Mouse (Mus musculus) NIH3T3 (cell line): ENCODE results near the gene Zfp626.
A peak's percentile ranks its signal among the peaks of the same experiment; 100 is the strongest.
"Not testable (repeated sequence)": the region's sequence is repeated elsewhere in the genome, so short reads cannot be mapped to it uniquely, and the experiment has no call there.

Experiments
- DNase-seq: peaks from one replicate; pipeline ENCODE4 v3.0.0-alpha.2; 2012; ENCODE audit warnings: low read depth

Zfp626 gene

DNA sequence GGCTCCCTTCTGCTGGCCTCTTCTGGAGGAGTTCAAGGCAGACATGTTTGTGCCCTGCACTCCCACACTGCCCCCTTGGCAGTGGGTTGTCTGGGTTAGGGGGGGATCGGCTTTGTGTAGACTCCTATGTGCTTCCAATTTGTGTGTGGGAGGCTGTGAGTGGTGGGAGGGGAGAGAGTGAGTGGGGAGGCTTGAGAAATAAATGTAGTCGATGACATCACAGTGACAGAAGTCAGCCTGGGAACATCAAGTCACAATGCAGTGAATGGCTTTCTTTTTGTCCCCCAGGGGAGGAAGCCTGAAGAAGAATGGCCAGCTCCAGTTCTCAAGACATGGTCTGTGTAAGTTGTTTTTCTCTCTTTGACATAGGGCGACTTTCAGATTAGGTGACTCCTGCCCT lies at the start of gene Zfp626:
Gene Zfp626, plus strand, starts transcription at position 301 of the 400 bp plus-strand sequence.
- DNase-seq, result not testable (repeated sequence)

DNA sequence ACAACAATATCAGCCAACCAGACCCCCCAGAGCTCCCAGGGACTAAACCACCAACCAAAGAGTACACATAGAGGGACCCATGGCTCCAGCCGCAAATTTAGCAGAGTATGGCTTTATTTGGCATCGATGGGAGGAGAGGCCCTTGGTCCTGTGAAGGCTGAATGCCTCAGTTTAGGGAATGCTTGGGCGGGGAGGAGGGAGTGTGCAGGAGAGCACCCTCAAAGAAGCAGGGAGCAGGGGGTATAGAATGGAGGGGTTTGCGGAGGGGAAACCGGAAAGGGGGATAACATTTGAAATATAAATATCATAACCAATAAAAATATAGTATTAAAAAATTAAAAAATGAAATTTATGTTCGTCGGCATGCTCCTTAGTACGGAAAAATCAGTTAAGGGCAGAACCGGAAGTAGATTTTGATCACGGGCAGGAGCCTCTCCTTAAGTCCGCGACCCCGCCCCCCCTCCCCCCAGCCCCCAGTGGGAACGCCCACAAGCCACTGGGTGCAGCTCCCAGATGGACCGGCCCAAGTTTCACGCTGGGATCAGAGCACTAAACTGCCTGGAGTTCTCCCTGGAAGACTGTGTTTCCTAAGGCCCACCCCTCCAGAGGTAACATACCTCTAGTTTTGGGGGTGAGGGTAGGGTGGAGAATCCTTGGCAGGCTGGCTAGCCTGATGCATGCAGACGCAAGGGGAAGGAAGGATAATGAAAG lies 41.7 kb upstream of the Zfp626 start:
- DNase-seq, result no peak

DNA sequence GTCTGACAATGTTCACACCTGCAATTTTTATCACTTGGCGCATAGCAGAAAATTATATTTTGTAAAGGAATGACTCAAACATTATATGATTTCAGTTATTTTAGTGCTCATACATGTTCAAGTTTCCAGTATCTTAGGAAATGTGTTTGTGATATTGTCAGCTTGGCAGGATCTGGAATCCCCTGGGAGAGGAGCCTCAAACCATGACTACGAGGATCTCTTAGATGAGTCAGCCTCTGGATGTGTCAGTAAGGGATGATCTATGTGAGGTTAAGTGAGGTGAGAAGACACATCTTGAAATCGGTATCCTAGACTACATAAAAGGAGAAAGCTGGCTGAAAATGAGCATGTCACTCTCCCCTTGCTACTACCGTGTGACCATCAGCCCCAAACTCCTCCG lies 17.7 kb upstream of the Zfp626 start:
- DNase-seq, result peak; percentile 89

DNA sequence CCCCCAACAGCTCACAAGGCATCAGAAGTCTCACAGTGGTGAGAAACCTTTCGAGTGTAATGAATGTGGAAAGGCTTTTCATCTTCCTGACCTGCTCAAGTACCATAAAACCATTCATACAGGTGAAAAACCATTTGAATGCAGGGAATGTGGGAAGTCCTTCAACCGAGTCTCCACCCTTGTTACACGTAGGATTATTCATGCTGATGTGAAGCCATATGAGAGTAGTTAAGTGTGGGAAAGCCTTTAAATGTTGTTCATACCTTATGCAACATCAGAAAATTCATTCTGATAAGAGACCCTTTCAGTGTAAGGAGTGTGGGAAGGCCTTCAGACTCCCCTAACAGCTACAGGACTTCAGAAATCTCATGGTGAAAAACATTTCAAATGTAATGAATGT lies 13.1 kb upstream of the Zfp626 start:
- DNase-seq, result not testable (repeated sequence)

DNA sequence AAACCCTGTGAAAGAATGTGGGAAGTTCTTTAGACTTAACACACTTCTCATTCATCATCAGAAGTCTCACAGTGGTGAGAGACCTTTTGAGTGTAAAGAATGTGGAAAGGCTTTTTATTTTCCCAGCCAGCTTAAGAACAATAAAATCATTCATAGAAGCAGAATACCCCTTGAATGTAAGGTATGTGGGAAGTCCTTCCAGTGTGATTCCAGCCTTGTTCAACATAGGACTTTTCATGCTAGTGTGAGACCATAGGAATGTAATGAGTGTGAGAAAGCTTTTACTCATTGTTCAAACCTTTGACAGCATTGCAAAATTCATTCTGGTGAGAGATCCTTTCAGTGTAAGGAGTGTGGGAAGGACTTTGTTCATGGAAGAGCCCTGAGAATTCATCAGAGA lies 12.4 kb upstream of the Zfp626 start:
- DNase-seq, result peak; percentile 43

DNA sequence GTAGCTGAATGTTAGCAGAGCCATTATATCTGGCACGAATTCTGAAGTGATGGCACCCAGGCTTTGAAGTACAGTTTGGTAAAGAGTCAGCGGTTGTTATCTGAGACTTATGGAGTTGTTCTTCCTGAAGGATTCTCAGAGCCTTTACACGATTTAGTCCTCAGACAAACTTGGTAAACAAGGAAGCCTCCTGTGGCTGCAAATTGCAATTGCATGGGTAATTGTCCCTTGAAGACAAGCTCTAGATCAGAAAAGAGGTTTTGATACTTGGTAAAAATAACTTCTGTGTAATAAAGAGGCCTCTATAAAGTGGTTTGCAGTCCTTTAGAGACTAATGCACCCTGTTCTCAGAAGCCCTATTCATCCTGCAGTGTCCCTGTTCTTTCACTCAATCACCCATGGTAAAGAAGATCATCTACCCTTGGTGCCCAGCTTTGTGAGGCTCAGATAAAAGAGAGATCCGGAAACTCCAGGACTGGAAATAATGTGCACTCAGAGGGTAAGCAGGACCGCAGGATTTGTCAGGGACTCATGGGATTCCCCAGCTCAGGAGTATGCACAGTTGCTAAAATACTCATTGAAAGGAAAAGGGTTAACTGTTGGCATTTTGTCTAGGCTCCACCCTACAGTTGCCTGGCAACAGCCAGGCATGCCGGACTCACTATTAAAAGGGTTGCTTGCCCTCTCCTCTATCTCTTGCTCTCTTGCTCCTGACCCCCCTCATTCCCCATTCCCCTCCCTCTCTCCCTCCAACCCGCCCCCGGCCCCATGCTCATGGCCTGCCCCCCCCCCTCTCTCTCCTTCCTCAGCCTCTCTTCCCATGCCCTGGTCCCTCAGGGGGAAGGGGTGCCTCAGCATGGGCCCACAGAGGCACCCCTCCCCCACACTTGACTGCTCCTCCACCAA lies 8.8 kb upstream of the Zfp626 start:
- DNase-seq, result no peak

DNA sequence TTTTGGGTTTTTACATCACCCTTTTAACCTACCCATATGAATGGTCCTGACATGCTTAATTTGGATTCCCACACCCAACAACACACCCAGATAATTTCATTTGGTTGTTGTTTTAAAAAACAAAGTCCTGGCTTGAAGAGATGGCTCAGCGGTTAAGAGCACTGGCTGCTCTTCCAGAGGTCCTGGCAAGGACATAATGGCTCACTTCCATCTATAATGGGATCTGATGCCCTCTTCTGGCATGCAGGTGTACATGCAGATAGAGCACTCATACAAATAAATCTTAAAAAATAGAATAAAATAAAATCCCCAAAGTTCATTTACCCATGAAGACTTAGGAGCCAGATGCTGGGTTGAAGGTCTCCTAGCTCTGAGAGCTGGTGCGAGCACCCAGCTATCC lies 5.9 kb upstream of the Zfp626 start:
- DNase-seq, result peak; percentile 73

DNA sequence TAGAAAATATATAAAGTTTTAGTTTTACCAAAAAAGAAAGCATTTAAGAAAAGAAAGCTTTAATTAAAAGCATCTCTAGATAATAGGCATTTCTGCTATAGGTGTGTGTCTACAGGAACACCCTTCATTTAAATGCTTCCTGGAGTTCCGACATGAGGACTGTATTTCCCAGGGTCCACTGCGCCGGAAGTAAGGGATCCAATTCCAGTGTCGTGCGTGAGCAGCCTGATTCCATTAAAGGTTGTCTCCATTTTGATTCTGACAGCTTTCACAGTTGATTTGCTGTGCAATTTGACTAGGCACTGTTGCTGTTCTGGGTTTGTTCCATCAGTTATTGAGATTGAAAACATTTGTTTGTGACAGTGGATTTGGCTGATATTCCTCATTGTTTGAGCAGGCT lies 4.0 kb upstream of the Zfp626 start:
- no peak for DNase-seq

DNA sequence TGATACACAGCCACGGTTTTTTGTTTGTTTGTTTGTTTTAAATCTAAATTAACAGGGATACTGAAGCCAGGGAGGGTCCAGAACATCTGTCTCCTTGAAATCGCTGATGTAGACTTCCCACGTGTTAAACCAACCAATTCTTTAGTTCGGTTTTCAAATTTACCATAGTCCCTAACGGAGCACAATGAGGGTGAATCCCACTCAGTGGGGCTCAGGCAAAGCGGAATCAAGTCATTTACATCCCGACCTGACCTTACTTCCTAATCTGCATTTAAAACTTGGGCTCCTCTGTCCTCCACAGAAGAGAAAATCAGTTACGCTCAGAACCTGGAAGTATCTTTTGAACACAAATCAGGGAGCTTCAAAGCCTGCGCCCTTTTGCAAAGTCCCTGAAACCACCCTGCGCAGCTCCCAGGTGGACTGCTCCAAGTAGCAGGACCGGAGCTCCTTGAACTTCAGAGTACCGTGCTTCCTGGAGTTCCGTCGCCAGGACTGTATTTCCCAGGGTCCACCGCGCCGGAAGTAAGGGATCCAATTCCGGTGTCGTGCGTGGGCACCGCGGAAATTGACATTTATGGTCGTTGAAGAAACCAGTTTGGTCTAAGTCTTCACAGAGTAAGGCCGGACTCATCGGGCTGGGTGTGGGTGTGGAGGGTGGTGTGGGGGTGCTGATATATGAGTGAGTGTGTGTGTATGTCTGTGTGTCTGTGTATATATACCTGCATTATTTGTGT lies 2.5 kb upstream of the Zfp626 start:
- DNase-seq, result peak; percentile 88

DNA sequence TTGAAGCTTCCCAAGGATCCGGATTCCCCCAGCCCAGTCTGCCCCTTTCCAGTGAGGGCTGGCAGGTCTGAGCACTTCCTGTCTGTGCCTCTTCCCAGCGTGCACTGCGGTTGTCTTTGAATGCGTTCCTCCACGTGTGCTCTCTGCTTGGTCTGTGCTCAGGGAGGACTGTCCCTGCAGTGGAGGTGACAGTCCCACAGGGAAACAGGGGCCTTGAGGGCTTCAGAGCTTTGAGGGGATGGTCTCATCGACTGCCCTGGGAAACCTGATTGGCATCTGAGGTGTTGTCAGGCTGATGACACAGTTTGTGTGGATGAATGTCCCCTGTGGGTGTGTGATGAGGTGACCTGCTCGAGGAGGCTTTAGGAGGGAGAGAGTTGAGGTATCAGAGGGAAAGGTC lies 309 bp downstream of the Zfp626 start:
- not testable (repeated sequence) for DNase-seq

DNA sequence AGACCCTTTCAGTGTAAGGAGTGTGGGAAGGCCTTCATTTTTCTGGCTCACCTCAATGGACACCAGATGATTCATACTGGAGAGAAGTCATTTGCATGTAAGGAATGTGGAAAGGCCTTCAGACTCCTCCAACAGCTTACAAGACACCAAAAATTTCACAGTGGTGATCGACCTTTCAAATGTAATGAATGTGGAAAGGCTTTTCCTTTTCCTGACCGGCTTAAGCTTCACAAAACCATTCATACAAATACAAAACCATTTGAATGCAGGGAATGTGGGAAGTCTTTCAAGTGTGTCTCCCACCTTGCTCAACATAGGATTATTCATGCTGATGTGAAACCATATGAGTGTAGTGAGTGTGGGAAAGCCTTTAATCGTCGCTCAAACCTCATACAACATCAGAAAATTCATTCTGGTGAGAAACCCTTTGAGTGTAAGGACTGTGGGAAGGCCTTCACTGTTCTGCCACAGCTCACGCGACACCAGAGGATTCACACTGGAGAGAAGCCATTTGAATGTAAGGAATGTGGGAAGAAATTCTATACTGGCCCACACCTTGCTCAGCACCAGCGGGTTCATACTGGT lies 11.6 kb downstream of the Zfp626 start:
- DNase-seq, result no peak

DNA sequence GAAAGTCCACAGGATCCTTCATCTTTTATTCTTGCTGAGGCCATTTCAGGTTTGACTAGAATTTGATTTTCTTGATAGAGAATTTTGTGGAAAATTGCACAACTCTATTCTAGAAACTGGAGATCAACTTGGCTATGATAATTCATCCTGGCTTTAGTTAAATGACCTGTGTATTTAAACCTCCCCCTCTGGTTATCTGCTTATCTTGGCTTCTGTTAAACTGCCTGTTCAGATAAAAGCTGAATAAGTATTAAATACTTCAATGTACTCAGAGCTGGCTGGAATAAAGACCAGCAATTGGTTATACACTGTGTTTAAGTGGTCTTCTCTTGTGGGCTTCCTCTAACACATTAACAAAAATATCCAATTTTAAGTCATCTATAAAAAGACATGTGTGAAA lies 15.6 kb downstream of the Zfp626 start:
- no peak for DNase-seq

DNA sequence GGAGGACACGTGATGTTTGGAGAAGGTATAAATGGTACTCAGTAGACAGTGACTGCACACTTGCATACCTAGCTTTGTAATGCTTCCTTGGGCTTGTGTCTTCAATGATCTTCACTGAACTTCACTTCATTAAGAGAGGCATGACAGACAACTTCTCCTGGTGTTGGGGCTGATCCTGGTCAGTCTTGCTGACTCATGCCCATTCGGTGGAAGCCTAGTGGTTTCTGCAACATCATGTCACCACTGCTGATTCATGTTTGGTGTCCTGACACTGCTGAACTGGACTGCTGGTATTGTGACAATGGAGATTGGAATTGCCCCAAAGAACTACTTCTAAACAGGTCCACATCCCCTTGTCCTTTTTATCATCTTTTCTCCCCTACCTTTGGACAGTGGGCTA lies 27.1 kb downstream of the Zfp626 start:
- no peak for DNase-seq

DNA sequence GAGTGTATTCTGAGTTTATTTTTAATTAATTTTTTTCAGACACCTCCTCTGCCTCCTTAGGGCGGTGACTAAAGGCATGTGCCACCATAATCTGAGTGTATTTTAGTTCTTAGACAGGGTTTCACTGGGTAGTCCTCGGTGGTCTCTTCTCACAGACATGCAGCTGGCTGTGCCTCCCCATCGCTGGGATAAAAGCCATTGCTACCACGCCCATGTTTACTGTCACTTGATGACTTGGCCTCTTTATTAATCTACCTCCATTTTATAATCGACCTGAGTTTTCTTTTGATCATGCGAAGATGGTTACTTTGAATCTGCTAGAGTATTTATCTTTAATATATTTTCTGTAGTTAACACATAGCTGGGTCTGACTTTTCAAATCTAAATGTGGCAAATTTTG lies 30.9 kb downstream of the Zfp626 start:
- peak; percentile 13 for DNase-seq

DNA sequence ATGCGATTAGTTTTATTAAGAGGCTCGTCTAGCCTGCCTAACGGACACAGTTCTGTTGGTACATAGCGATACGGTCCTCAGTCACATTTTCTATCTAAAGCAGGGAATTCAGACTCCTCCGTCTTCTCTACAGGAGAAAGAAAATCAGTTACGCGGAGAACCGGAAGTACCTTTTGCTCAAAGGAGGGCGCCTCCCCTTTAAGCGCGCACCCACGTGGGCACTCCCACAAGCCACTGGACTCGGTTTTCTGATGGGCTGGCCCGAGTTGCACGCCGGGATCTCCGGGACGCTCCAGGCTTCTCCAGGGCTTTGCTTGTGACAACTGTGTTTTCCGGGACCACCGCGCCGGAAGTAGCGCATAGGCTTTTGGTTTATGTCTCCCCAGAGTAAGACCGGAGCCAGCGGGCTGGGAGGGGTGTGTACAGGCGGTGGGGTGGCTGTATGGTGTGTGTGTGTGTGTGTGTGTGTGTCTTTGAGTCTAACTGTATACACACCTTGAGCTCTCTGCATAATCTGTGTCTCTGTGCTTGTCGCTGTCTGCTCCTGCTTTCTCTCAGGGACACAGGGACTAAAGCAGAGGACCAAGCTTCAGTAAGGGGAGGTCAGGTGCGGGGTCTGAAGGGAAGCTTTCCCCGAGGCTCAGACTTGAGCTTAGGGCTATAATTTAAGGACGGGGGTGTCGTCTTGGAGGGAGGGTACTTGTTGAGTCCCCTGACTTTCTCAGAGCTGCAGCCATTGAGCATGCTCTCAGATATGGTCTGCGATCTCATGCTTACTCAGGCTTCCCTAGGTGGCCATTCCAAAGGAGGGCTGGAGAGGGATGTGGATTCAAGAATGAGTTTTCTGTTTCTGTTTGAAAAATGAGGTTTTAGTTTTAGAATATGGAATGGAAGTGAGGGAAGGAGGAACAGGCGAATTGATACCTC lies 31.6 kb downstream of the Zfp626 start, which contains the start of gene Zfp59:
Gene Zfp59, plus strand, starts transcription at position 285 of the 927 bp plus-strand sequence.
- DNase-seq, result peak; percentile 90

DNA sequence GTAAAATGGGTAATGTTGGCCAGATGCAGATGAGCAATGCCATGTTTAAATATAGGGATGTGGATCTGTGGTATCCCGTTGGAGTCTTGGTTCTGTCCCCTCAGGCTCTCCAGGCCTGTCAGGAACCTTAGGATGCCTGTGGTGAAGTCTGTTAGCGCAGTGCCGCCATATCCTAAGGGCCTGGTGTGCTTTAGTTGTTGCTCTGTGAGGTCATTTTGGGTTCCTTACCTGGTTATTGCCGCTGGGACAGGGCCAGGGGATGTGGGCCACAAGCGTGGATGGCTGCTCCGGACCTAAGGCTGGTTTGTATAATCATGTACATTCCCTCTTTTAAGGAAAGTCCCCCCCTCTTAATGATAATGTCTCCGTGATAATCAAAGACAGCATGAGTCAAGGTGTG lies 32.6 kb downstream of the Zfp626 start:
- DNase-seq, result no peak

DNA sequence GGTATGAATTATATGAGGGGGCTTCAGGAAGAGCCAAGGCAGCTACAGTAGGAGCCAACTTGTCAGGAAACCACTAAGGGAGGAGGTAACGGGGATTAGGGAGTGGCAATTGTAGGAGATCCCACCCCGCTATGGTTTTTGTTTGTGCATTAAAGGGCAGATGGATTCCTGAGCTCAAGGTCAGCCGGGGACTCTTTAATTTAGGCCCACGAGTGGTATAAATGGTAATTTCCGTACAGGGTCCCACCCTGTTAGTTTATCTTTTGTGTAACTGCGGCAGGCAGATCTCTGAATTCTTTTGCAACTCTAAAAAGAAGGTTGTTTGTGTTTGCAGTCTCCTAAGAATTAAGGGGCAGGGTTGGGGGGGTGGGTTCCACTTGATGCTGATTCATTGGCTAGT lies 33.1 kb downstream of the Zfp626 start:
- DNase-seq, result no peak

DNA sequence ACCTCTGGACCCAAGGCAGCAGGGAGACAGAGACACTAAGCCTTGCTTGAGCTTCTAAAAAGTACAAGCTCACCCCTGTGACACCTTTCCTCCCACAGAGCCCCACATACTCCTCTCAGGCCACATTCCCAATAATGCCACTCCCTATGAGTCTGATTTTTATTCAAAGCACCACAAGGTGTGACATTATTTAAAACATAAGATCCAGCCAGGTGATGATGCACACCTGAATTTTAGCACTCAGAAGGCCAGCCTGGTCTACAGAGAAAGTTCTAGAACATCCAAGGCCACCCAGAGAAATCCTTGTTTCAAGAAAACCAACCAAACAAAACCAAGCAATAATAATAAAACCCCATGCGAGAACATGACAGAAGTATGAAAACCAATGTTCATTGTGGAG lies 50.2 kb downstream of the Zfp626 start, which contains the start of gene Zfp607a:
Gene Zfp607a, plus strand, starts transcription at position 301 of the 400 bp plus-strand sequence.
- DNase-seq, result no peak

DNA sequence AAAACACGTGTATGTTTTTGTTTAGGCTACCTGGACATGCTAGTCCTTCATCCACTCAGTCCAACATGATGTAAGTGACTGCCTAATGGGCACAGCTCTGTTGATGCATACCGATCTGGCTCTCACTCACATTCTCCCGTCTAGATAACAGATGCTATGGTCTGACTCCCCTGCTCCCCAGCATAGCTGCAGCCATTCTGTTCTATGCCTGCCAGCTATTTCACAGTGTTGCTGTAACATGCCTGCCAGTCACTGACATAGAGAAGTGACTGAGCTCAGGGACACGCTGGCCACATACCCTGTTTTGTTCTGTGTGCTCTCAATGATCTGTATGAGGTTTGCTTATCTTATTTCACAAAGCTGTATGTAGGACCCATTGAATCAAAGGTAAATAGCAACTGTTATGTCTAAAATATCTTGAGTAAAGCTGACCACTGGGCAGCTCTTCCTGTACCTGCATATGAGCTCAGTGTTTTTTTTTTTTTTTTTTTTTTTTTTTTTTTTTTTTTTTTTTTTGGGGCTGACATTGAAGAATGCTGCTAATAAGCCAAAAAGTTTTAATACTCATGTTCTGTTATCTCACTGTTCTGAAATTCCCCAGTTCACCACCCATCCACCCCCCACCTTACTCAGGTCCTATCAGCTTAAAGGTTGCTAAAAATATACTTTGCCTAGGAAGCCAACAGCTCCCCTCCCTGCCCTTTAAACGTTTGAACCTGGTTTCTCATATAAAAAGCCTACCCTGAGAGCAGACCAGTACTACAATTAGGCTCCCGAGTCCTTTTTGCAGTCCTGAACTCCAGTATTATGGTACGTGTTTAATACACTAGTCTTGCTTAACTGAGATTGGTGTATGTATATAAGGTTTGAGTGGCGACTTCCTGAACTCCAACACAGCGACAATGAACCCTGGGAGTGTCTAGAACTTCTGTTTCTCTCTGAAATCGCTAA lies 52.6 kb downstream of the Zfp626 start:
- peak; percentile 34 for DNase-seq
